Mouse (Mus musculus) forebrain, embryonic 10.5 days (tissue): ENCODE results near the gene Ogg1. TPM values are rescaled to one million over a fixed set of nuclear protein-coding genes. Genes with fewer than 3 reads are reported as not detected.
"Not testable (repeated sequence)": the region's sequence is repeated elsewhere in the genome, so short reads cannot be mapped to it uniquely, and the experiment has no call there.

Experiments
- DNase-seq: peaks from one replicate; pipeline ENCODE4 v3.0.0-alpha.2; 2017; ENCODE audit warnings: low spot score; ENCODE audit errors: extremely low spot score
- H3K27ac ChIP-seq: fragments of 300-500 bp; sonication (generic); 2 replicates; pipeline ENCODE4 v1.5.1; 2016; ENCODE audit warnings: mild to moderate bottlenecking
- H3K27me3 ChIP-seq: fragments of 300-500 bp; sonication (generic); 2 replicates; pipeline ENCODE4 v1.6.1; 2016; ENCODE audit warnings: mild to moderate bottlenecking; ENCODE audit not compliant: poor library complexity, severe bottlenecking
- H3K36me3 ChIP-seq: fragments of 300-500 bp; sonication (generic); replicated peaks from 2 replicates; pipeline ENCODE4 v1.6.1; 2016; ENCODE audit warnings: mild to moderate bottlenecking, moderate library complexity
- H3K4me1 ChIP-seq: fragments of 300-500 bp; sonication (generic); 2 replicates; pipeline ENCODE4 v1.6.1; 2016
- H3K4me3 ChIP-seq: fragments of 300-500 bp; sonication (generic); 2 replicates; pipeline ENCODE4 v1.5.1; 2016; ENCODE audit warnings: mild to moderate bottlenecking, moderate library complexity
- H3K9me3 ChIP-seq: fragments of 300-500 bp; sonication (generic); 2 replicates; pipeline ENCODE4 v1.6.1; 2016; ENCODE audit warnings: mild to moderate bottlenecking, moderate library complexity
- WGBS: fragments of 180-500 bp; shearing (Covaris S2); methylation state at CpG from one replicate; pipeline ENCODE4 v1.1.7; 2016; 5-methylcytosine and 5-hydroxymethylcytosine counted together
- polyA plus RNA-seq: library from polyadenylated mRNA; unstranded; fragments of >200 nt; fragmentation: Nextera tagmentation; extraction: Ambion mirVana; gene quantifications from 2 replicates; pipeline ENCODE4 v1.2.1, GENCODE M21; 2016

Gene Ogg1
- polyA plus RNA-seq, 1 experiment from 2014 or later: 18.8 TPM

GRCm38 (mm10) chr6:113301350-113301749 lies 25.4 kb upstream of the Ogg1 start:
- Histone ChIP-seq H3K36me3 (no peaks in the 10 kb centered on the region), H3K4me3 (no peak overlapping the region), H3K27me3 (no peaks in the 10 kb centered on the region), H3K9me3 (no peaks in the 10 kb centered on the region), H3K27ac (no peak overlapping the region), H3K4me1 (peaks cover 7% of the 10 kb centered on the region)
- WGBS: 88% methylated on average over 5 of the region's 5 CpGs
- no peak for DNase-seq

- no peaks in the 10 kb centered on the region for H3K27me3 ChIP-seq
- H3K36me3 ChIP-seq: no peaks in the 10 kb centered on the region
- 30% methylated on average over 3 of the region's 3 CpGs for WGBS
- peaks cover 7% of the 10 kb centered on the region for H3K4me1 ChIP-seq
- no peak overlapping the region for H3K4me3 ChIP-seq
- no peak for DNase-seq
- no peaks in the 10 kb centered on the region for H3K9me3 ChIP-seq
- H3K27ac ChIP-seq: no peak overlapping the region
Measured at GRCm38 (mm10) chr6:113302258-113302657, 24.5 kb upstream of the Ogg1 start.

GRCm38 (mm10) chr6:113306322-113306985 lies 20.3 kb upstream of the Ogg1 start:
- H3K27ac ChIP-seq: peak overlapping the region; percentile 100
- peaks cover 27% of the 10 kb centered on the region for H3K4me1 ChIP-seq
- no peaks in the 10 kb centered on the region for H3K9me3 ChIP-seq
- under 1% methylated on average over 50 of the region's 50 CpGs for WGBS
- H3K4me3 ChIP-seq: peak overlapping the region; percentile 94
- H3K27me3 ChIP-seq: no peaks in the 10 kb centered on the region
- peak; percentile 100 for DNase-seq
- peaks cover 24% of the 10 kb centered on the region for H3K36me3 ChIP-seq

- Histone ChIP-seq H3K27ac (peak within 1 kb of the TSS; percentile 100), H3K4me3 (peak within 1 kb of the TSS; percentile 94), H3K9me3 (no peaks in the 10 kb centered on the region), H3K27me3 (no peaks in the 10 kb centered on the region), H3K36me3 (peaks cover 29% of the 10 kb centered on the region), H3K4me1 (peaks cover 27% of the 10 kb centered on the region)
- WGBS: under 1% methylated on average over 32 of the region's 32 CpGs
- no peak for DNase-seq
Measured at GRCm38 (mm10) chr6:113306986-113307349, 19.8 kb upstream of the Ogg1 start, which contains the start of gene Brpf1. TSS of gene Brpf1 (plus strand) at chr6:113307137.

- Histone ChIP-seq H3K9me3 (no peaks in the 10 kb centered on the region), H3K4me3 (peak overlapping the region; percentile 94), H3K27me3 (no peaks in the 10 kb centered on the region), H3K36me3 (peaks cover 36% of the 10 kb centered on the region), H3K4me1 (peaks cover 27% of the 10 kb centered on the region), H3K27ac (peak overlapping the region; percentile 100)
- under 1% methylated on average over 34 of the region's 34 CpGs for WGBS
- DNase-seq: peak; percentile 47
Measured at GRCm38 (mm10) chr6:113307481-113308121, 19.2 kb upstream of the Ogg1 start.

- Histone ChIP-seq H3K4me3 (peak overlapping the region; percentile 94), H3K27ac (peak overlapping the region; percentile 100), H3K27me3 (no peaks in the 10 kb centered on the region), H3K4me1 (peaks cover 27% of the 10 kb centered on the region), H3K36me3 (peaks cover 41% of the 10 kb centered on the region), H3K9me3 (no peaks in the 10 kb centered on the region)
- no peak for DNase-seq
- WGBS: 40% methylated on average over 5 of the region's 5 CpGs
Measured at GRCm38 (mm10) chr6:113308141-113308540, 18.6 kb upstream of the Ogg1 start.

GRCm38 (mm10) chr6:113315972-113316371 lies 10.8 kb upstream of the Ogg1 start:
- Histone ChIP-seq H3K4me3 (no peak overlapping the region), H3K27me3 (no peaks in the 10 kb centered on the region), H3K9me3 (no peaks in the 10 kb centered on the region), H3K36me3 (peaks cover 100% of the 10 kb centered on the region), H3K27ac (no peak overlapping the region), H3K4me1 (no peaks in the 10 kb centered on the region)
- 96% methylated on average over 3 of the region's 3 CpGs for WGBS
- no peak for DNase-seq

- H3K27me3 ChIP-seq: no peaks in the 10 kb centered on the region
- H3K36me3 ChIP-seq: peaks cover 67% of the 10 kb centered on the region
- no peak overlapping the region for H3K27ac ChIP-seq
- H3K9me3 ChIP-seq: no peaks in the 10 kb centered on the region
- H3K4me3 ChIP-seq: no peak overlapping the region
- WGBS: 90% methylated on average over 1 of the region's 1 CpGs
- no peak for DNase-seq
- peaks cover 23% of the 10 kb centered on the region for H3K4me1 ChIP-seq
Measured at GRCm38 (mm10) chr6:113329396-113329795, 2.6 kb downstream of the Ogg1 start.

GRCm38 (mm10) chr6:113330547-113330946 lies 3.8 kb downstream of the Ogg1 start:
- no peak overlapping the region for H3K27ac ChIP-seq
- H3K4me1 ChIP-seq: peaks cover 20% of the 10 kb centered on the region
- peaks cover 67% of the 10 kb centered on the region for H3K36me3 ChIP-seq
- 61% methylated on average over 2 of the region's 2 CpGs for WGBS
- no peak for DNase-seq
- no peaks in the 10 kb centered on the region for H3K27me3 ChIP-seq
- no peak overlapping the region for H3K4me3 ChIP-seq
- H3K9me3 ChIP-seq: no peaks in the 10 kb centered on the region

GRCm38 (mm10) chr6:113331721-113332120 lies 4.9 kb downstream of the Ogg1 start:
- H3K4me3 ChIP-seq: no peak overlapping the region
- H3K27me3 ChIP-seq: no peaks in the 10 kb centered on the region
- no peak for DNase-seq
- H3K27ac ChIP-seq: no peak overlapping the region
- WGBS: 93% methylated on average over 11 of the region's 11 CpGs
- H3K4me1 ChIP-seq: peaks cover 11% of the 10 kb centered on the region
- peaks cover 73% of the 10 kb centered on the region for H3K36me3 ChIP-seq
- no peaks in the 10 kb centered on the region for H3K9me3 ChIP-seq

- not testable (repeated sequence) for H3K4me3 ChIP-seq, H3K27me3 ChIP-seq, DNase-seq, H3K4me1 ChIP-seq, H3K27ac ChIP-seq, H3K9me3 ChIP-seq
- 82% methylated on average over 6 of the region's 6 CpGs for WGBS
- peaks cover 75% of the 10 kb centered on the region for H3K36me3 ChIP-seq
Measured at GRCm38 (mm10) chr6:113332734-113333133, 6.0 kb downstream of the Ogg1 start.

- WGBS: 92% methylated on average over 14 of the region's 14 CpGs
- peaks cover 79% of the 10 kb centered on the region for H3K36me3 ChIP-seq
- H3K27ac ChIP-seq: no peak overlapping the region; the same call in 1 of the 2 replicates
Measured at GRCm38 (mm10) chr6:113333137-113333950, 6.6 kb downstream of the Ogg1 start.

GRCm38 (mm10) chr6:113334216-113334615 lies 7.4 kb downstream of the Ogg1 start:
- WGBS: 84% methylated on average over 6 of the region's 6 CpGs
- Histone ChIP-seq H3K27ac (no peak overlapping the region), H3K36me3 (peaks cover 80% of the 10 kb centered on the region), H3K4me3 (no peak overlapping the region), H3K27me3 (no peaks in the 10 kb centered on the region), H3K9me3 (no peaks in the 10 kb centered on the region), H3K4me1 (no peaks in the 10 kb centered on the region)
- DNase-seq: no peak

More at GRCm38 (mm10) chr6:113333137-113333950, 6.6 kb downstream of the Ogg1 start:
- no peaks in the 10 kb centered on the region for H3K27me3 ChIP-seq
- no peak overlapping the region for H3K4me3 ChIP-seq
- H3K4me1 ChIP-seq: no peaks in the 10 kb centered on the region
- no peaks in the 10 kb centered on the region for H3K9me3 ChIP-seq
- no peak for DNase-seq
